Mouse (Mus musculus) liver, embryonic 14.5 days (tissue): Measurements from ENCODE around the gene Gfy.

Source experiments
- CTCF ChIP-seq: IDR thresholded peaks from 2 replicates; pipeline ENCODE4 v1.5.1; 2016; ENCODE audit warnings: antibody characterized with exemption, low read depth, control low read depth
- EP300 ChIP-seq: IDR thresholded peaks from 2 replicates; pipeline ENCODE4 v1.6.1; 2016; ENCODE audit warnings: antibody characterized with exemption, low read depth

DNA sequence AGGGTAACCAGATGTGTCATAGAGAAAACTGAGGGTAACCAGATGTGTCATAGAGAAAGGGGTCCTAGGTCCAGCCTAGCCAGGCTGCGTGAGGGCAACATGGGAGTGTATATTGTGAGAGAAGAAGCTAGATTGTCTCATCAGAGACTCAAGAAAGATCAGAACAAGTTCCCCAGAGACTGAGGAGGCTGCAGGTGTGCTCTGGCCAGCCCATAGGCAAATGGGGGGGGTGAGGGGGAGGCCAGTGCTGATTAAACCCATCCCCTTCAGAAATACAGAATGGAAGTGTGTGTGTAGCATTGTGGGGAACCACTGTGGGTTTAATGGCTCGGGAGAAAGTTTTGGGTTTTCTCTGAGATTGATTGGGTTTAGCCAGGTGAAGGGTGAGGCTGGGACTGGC is 42.3 kb upstream of the Gfy start:
- TF ChIP-seq CTCF (no peak), EP300 (no peak)
